Mouse (Mus musculus) heart, embryonic 16.5 days (tissue): ENCODE data around the gene Nthl1. TPM values are rescaled to one million over a fixed set of nuclear protein-coding genes. Genes with fewer than 3 reads are reported as not detected.

Source experiments
- ATAC-seq: fragments of 200-750 bp; cut with Nextera tagmentation; replicated peaks from 2 replicates; pipeline ENCODE4 v1.8.0; 2017; ENCODE audit warnings: moderate number of reproducible peaks; ENCODE audit not compliant: insufficient read depth, low FRiP score; ENCODE audit errors: extremely low read depth
- H3K27ac ChIP-seq: fragments of 300-500 bp; sonication (generic); 2 replicates; pipeline ENCODE4 v1.5.1; 2014; ENCODE audit warnings: mild to moderate bottlenecking, low read length, control low read depth, moderate library complexity
- H3K27me3 ChIP-seq: fragments of 300-500 bp; sonication (generic); 2 replicates; pipeline ENCODE4 v1.6.1; 2014; ENCODE audit warnings: low read length, mixed read lengths; ENCODE audit not compliant: control insufficient read depth, insufficient read depth
- H3K36me3 ChIP-seq: fragments of 300-500 bp; sonication (generic); 2 replicates; pipeline ENCODE4 v1.6.1; 2014; ENCODE audit not compliant: control insufficient read depth, insufficient read depth
- H3K4me1 ChIP-seq: fragments of 300-500 bp; sonication (generic); 2 replicates; pipeline ENCODE4 v1.6.1; 2014; ENCODE audit warnings: low read length, mixed read lengths; ENCODE audit not compliant: control insufficient read depth, insufficient read depth
- H3K4me2 ChIP-seq: fragments of 300-500 bp; sonication (generic); 2 replicates; pipeline ENCODE4 v1.6.1; 2014; ENCODE audit warnings: low read depth, mild to moderate bottlenecking, control low read depth, low read length
- H3K4me3 ChIP-seq: fragments of 300-500 bp; sonication (generic); 2 replicates; pipeline ENCODE4 v1.5.1; 2014; ENCODE audit warnings: mild to moderate bottlenecking, control low read depth, low read length
- H3K9ac ChIP-seq: fragments of 300-500 bp; sonication (generic); 2 replicates; pipeline ENCODE4 v1.6.1; 2014; ENCODE audit warnings: low read length, control low read depth
- H3K9me3 ChIP-seq: fragments of 300-500 bp; sonication (generic); replicated peaks from 2 replicates; pipeline ENCODE4 v1.6.1; 2016; ENCODE audit warnings: low read length; ENCODE audit not compliant: control insufficient read depth
- WGBS: fragments of 180-500 bp; shearing (Covaris S2); extraction: QIAGEN DNeasy Blood & Tissue Kit; methylation state at CpG from one replicate; pipeline ENCODE4 v1.1.7; 2014; 5-methylcytosine and 5-hydroxymethylcytosine counted together
- polyA plus RNA-seq: library from polyadenylated mRNA; unstranded; fragments of >200 nt; fragmentation: Nextera tagmentation; extraction: Ambion mirVana; gene quantifications from 2 replicates; pipeline ENCODE4 v1.2.1, GENCODE M21; 2015

The Nthl1 gene
- polyA plus RNA-seq, 1 experiment from 2014 or later, result 11.2 TPM

DNA sequence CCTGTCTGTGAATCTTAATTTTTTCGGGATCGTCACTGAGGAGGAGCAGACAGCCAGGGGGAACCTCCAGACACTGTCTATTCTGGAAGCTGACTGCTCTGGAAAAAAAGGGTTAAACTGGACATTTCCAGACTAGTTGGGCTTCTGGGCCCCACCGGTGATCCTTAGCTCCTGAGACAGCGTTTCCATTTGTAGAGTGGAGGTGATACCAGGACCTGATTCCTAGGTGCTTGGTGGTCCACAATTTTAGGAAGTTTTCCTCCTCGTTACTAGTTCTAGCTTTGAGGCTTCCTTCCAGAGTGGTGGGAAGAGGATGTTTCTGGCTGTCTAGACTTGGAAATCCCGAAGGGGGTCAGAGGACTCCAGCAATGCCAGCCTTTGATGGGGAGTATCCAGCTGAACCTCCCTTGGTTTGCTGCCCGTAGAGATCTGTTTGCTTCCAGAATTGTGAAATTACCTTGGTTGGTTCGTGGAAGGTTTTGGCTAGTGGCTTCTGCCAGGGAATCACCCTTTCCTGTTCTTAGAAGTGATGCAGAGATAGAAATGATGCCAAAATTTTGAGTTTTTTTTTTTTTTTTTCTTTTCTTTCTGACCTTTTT is 37.9 kb downstream of the Nthl1 start:
- Histone ChIP-seq H3K9ac (peak overlapping the region; percentile 97), H3K9me3 (no peaks in the 10 kb centered on the region), H3K4me3 (peak overlapping the region; percentile 91), H3K27ac (peak overlapping the region; percentile 87), H3K4me2 (peak overlapping the region; percentile 79), H3K36me3 (no peaks in the 10 kb centered on the region), H3K27me3 (no peaks in the 10 kb centered on the region), H3K4me1 (peaks cover 30% of the 10 kb centered on the region)
- 8% methylated on average over 8 of the region's 8 CpGs for WGBS
- ATAC-seq, result no peak

DNA sequence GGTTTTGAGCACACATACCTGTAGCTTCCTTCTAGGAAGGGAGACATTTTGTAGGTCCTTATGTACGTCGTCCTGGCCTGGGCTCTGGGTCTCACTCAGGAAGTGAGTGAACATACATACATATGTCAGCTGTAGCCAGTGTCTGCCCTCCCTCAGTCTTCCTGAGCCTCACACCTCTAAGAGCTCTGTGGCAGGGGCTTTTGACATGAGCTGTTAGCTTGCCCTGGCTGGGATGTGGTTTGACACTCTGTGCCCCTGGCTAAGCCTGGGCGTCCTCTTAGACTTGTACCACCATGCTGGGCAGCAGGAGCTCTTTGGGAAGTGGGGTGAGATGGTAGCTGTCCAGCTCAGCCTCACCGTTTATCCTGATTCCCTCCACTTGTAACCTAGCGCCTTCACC is 38.9 kb downstream of the Nthl1 start:
- H3K4me2 ChIP-seq, result peak overlapping the region; percentile 79; the same call in 1 of the 2 replicates
- WGBS, result 58% methylated on average over 5 of the region's 5 CpGs
- no peak for ATAC-seq
- peak overlapping the region; percentile 97 for H3K9ac ChIP-seq
- no peaks in the 10 kb centered on the region for H3K27me3 ChIP-seq
- H3K4me1 ChIP-seq, result peaks cover 33% of the 10 kb centered on the region
- no peak overlapping the region for H3K27ac ChIP-seq
- H3K4me3 ChIP-seq, result no peak overlapping the region
- no peaks in the 10 kb centered on the region for H3K9me3 ChIP-seq
- no peaks in the 10 kb centered on the region for H3K36me3 ChIP-seq

DNA sequence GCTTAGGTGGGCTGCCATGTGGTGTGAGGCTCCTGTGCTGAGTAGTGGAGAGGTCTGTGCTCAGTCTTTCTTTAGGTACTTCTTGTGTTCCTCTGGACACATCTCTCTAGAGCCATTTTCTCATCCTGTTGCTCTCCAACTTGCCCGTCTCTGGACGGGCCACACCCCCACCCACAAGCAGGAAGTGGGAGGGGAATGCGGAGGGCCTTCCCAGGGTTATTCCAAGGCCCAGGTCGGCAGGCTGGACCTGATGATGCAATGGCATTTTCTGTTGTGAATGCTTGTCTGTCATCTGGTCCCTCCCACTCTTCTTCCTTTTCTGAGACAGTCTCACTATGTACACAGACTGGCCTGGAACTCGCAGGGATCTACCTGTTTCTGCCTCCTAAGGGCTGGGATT is 39.7 kb downstream of the Nthl1 start:
- whole genome bisulfite sequencing, result 24% methylated on average over 5 of the region's 5 CpGs
- Histone ChIP-seq H3K9me3 (no peaks in the 10 kb centered on the region), H3K4me3 (no peak overlapping the region), H3K9ac (peak overlapping the region; percentile 97; the same call in 1 of the 2 replicates), H3K4me2 (peak overlapping the region; percentile 42), H3K27ac (peak overlapping the region; percentile 42; the same call in 1 of the 2 replicates), H3K27me3 (no peaks in the 10 kb centered on the region), H3K36me3 (peaks cover 3% of the 10 kb centered on the region; the same call in 1 of the 2 replicates), H3K4me1 (peaks cover 33% of the 10 kb centered on the region)
- no peak for ATAC-seq

DNA sequence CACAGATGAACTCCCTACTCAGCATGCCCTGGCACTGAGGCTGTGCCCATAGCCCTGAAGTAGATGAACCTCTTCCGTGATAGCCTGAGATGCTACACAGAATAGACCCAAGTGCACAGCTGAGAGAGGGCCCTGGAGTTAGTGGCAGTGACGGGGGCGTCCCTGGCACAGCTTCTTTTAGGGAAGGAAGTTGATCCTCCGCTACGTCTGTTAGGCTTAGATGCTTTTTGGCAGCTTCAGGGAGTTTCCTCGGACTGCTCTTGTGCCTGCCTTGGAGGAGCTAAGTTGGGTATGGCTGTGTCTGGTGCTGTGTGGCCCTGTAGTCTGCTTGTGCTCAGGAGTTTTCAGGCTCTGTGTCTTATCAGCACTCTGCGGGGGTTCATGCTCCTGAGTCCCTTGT is 41.8 kb downstream of the Nthl1 start:
- no peak for ATAC-seq
- 59% methylated on average over 7 of the region's 7 CpGs for WGBS
- Histone ChIP-seq H3K4me1 (peaks cover 28% of the 10 kb centered on the region), H3K4me3 (no peak overlapping the region), H3K36me3 (peaks cover 19% of the 10 kb centered on the region), H3K27ac (no peak overlapping the region), H3K27me3 (no peaks in the 10 kb centered on the region), H3K9ac (no peak overlapping the region), H3K9me3 (no peaks in the 10 kb centered on the region), H3K4me2 (no peak overlapping the region)

DNA sequence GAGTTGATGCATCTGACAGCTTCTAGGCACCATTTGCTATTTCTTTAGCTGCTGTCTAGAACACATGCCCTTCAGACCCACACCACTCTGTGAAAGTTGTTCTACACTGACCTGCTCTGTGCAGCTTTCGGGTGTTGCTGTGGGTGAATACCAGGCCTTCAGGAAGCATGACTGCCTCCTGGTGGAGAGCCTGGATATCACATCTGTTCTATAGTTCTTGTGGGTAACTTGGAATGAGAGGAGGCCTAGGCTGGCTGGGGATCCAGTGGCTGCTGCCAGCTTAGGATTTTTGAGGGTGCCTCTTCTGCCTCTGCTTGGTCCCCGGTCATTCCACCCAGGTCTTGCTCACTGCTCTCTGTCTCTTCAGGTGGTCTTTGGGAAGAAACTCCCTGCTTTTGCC is 43.7 kb downstream of the Nthl1 start:
- no peak overlapping the region for H3K4me2 ChIP-seq
- no peaks in the 10 kb centered on the region for H3K27me3 ChIP-seq
- no peak for ATAC-seq
- no peak overlapping the region for H3K9ac ChIP-seq
- no peak overlapping the region for H3K4me3 ChIP-seq
- 60% methylated on average over 2 of the region's 2 CpGs for WGBS
- peaks cover 18% of the 10 kb centered on the region for H3K4me1 ChIP-seq
- H3K9me3 ChIP-seq, result no peaks in the 10 kb centered on the region
- peaks cover 33% of the 10 kb centered on the region for H3K36me3 ChIP-seq
- no peak overlapping the region for H3K27ac ChIP-seq

DNA sequence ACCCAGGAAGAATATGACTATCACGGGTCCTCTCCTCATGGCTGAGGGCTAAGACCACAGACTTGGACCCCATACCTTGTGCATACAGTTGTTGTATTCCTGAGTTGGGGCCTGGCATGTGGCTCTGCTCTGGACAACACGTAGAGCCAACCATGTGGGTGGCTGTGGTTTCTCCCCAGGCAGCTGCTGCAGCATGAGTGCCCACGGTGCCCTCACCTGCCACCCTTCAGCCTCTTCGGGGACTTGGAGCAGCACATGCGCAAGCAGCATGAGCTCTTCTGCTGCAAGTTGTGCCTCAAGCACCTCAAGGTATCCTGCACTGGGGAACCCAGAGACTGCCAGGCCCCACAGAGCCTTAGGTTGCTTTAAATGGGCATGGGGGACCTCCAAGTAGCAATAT is 44.4 kb downstream of the Nthl1 start:
- Histone ChIP-seq H3K9me3 (no peaks in the 10 kb centered on the region), H3K4me3 (no peak overlapping the region), H3K27ac (no peak overlapping the region), H3K4me1 (peaks cover 11% of the 10 kb centered on the region), H3K27me3 (no peaks in the 10 kb centered on the region), H3K36me3 (peaks cover 37% of the 10 kb centered on the region), H3K4me2 (no peak overlapping the region), H3K9ac (no peak overlapping the region)
- ATAC-seq, result no peak
- 92% methylated on average over 5 of the region's 5 CpGs for WGBS

DNA sequence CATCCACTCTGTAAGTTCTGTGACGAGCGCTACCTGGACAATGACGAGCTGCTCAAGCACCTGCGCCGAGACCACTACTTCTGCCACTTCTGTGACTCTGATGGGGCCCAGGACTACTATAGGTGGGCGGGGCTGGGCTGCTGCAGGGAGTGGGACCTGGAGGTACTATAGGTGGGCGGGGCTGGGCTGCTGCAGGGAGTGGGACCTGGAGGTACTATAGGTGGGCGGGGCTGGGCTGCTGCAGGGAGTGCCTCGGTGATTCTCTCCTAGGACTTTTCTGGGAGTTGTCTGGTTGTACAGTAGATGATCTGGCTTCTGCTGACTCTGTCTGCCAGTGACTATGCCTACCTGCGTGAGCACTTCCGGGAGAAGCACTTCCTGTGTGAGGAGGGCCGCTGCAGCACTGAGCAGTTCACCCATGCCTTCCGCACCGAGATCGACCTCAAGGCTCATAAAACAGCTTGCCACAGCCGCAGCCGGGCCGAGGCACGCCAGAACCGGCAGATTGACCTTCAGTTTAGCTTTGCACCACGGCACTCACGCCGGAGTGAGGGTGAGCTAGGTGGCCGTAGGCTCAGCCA is 45.1 kb downstream of the Nthl1 start:
- Histone ChIP-seq H3K27me3 (no peaks in the 10 kb centered on the region), H3K36me3 (peaks cover 41% of the 10 kb centered on the region), H3K4me1 (peaks cover 5% of the 10 kb centered on the region), H3K9me3 (no peaks in the 10 kb centered on the region), H3K4me3 (no peak overlapping the region), H3K27ac (no peak overlapping the region), H3K9ac (no peak overlapping the region), H3K4me2 (no peak overlapping the region)
- ATAC-seq, result no peak
- WGBS, result 90% methylated on average over 24 of the region's 24 CpGs

DNA sequence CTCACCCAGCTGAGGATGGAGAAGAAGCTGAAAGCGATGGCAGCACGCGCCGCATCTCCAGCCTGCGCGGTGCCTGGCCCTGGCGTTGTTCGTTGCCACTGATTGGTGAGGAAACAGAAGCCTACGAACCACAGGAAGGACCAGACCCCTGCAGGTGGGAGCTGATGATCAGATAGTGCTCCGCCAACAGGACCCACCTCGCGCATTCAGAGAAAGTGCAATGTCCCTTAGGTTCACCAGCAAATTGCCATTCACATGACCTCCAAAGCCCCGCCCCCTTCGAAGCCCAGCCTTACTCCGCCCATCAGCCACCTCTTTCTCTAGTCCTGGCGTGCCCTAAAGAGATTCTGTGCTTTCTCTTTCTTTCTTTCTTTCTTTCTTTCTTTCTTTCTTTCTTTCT is 54.0 kb downstream of the Nthl1 start:
- Histone ChIP-seq H3K27ac (no peak overlapping the region), H3K4me1 (peaks cover 15% of the 10 kb centered on the region), H3K9ac (no peak overlapping the region), H3K4me3 (no peak overlapping the region), H3K36me3 (peaks cover 6% of the 10 kb centered on the region), H3K27me3 (peaks cover 31% of the 10 kb centered on the region), H3K9me3 (no peaks in the 10 kb centered on the region), H3K4me2 (peak overlapping the region; percentile 36; the same call in 1 of the 2 replicates)
- WGBS, result 27% methylated on average over 16 of the region's 16 CpGs
- ATAC-seq, result no peak

DNA sequence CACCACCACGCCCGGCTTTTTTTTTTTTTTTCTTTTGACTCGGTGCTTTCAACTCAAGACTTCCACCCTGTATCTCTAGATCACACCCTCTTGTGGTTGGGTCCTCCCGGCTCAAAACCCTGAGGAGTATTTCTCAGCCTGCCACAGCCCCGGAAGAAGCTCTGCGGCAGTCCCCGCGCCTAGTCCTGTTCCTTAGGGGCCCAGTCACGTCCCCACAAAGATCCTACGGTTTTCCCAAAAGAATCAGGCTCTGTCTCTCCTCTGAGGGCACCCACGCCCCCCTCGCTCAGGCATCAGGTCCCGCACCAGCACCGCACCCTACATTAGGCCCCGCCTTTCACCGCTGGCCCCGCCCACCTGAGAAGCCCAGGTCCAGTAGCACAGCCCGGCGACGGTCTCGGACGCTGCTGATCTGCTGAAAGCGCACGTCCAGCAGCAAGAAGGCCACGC is 54.7 kb downstream of the Nthl1 start:
- H3K27me3 ChIP-seq, result peaks cover 31% of the 10 kb centered on the region
- H3K9me3 ChIP-seq, result no peaks in the 10 kb centered on the region
- peaks cover 15% of the 10 kb centered on the region for H3K4me1 ChIP-seq
- H3K4me3 ChIP-seq, result peak overlapping the region; percentile 31
- H3K9ac ChIP-seq, result no peak overlapping the region
- peak overlapping the region; percentile 51 for H3K4me2 ChIP-seq
- 0 out of 2 replicates have a peak, but pooled peaks have one; percentile 25 for ATAC-seq
- peaks cover 1% of the 10 kb centered on the region; the same call in 1 of the 2 replicates for H3K36me3 ChIP-seq
- 3% methylated on average over 25 of the region's 25 CpGs for WGBS
- H3K27ac ChIP-seq, result no peak overlapping the region
